Mouse (Mus musculus): ENCODE measurements at regions not wholly inside any gene's neighbourhood (a gene's known extent, or its start where the extent isn't known, plus 50 kb on each side); places are given as distances from the start of the nearest gene placed in this dataset.

- Histone ChIP-seq H3K4me1 (peaks cover 5% of the 10 kb centered on the region; the same call in 1 of the 2 replicates), H3K9me3 (replicated peaks) (no peaks in the 10 kb centered on the region), H3K27ac (no peak overlapping the region), H3K36me3 (no peaks in the 10 kb centered on the region), H3K4me3 (no peak overlapping the region), H3K27me3 (ENCODE audit: low read depth, poor library complexity, severe bottlenecking) (no peaks in the 10 kb centered on the region)
- no peak for DNase-seq (ENCODE audit: low spot score)
- WGBS = 69% methylated on average over 3 of the region's 3 CpGs
These were observed 177.2 kb upstream of the Pard3b start for GRCm38 (mm10) chr1:61461435-61461834.

- no peak for DNase-seq (ENCODE audit: low spot score)
- Histone ChIP-seq H3K27ac (no peak overlapping the region), H3K4me1 (no peaks in the 10 kb centered on the region), H3K9me3 (replicated peaks) (no peaks in the 10 kb centered on the region), H3K27me3 (ENCODE audit: low read depth, poor library complexity, severe bottlenecking) (no peaks in the 10 kb centered on the region), H3K36me3 (no peaks in the 10 kb centered on the region), H3K4me3 (no peak overlapping the region)
- 81% methylated on average over 5 of the region's 5 CpGs for WGBS
These were observed 167.9 kb upstream of the Pard3b start for GRCm38 (mm10) chr1:61470617-61471214.

- Histone ChIP-seq H3K4me3 (no peak overlapping the region), H3K9me3 (replicated peaks) (no peaks in the 10 kb centered on the region), H3K27ac (no peak overlapping the region), H3K4me1 (no peaks in the 10 kb centered on the region), H3K27me3 (ENCODE audit: low read depth, poor library complexity, severe bottlenecking) (no peaks in the 10 kb centered on the region), H3K36me3 (no peaks in the 10 kb centered on the region)
- no peak for DNase-seq (ENCODE audit: low spot score)
- WGBS = 89% methylated on average over 6 of the region's 6 CpGs
These were observed 166.6 kb upstream of the Pard3b start for GRCm38 (mm10) chr1:61471779-61472578.

- no peak for DNase-seq (ENCODE audit: low spot score)
These were observed 165.9 kb upstream of the Pard3b start for GRCm38 (mm10) chr1:61472579-61473242.

GRCm38 (mm10) chr1:61485459-61485858 is 153.2 kb upstream of the Pard3b start:
- 97% methylated on average over 3 of the region's 3 CpGs for WGBS

More at GRCm38 (mm10) chr1:61472579-61473242, 165.9 kb upstream of the Pard3b start:
- 86% methylated on average over 13 of the region's 13 CpGs for WGBS
- Histone ChIP-seq H3K4me1 (no peaks in the 10 kb centered on the region), H3K27me3 (ENCODE audit: low read depth, poor library complexity, severe bottlenecking) (no peaks in the 10 kb centered on the region), H3K9me3 (replicated peaks) (no peaks in the 10 kb centered on the region), H3K27ac (no peak overlapping the region), H3K36me3 (no peaks in the 10 kb centered on the region), H3K4me3 (no peak overlapping the region)

GRCm38 (mm10) chr1:61524886-61525285 is 113.7 kb upstream of the Pard3b start:
- no peak overlapping the region for H3K27ac ChIP-seq
- no peak for DNase-seq (ENCODE audit: low spot score)
- H3K4me3 ChIP-seq = no peak overlapping the region
- peaks cover 15% of the 10 kb centered on the region for H3K4me1 ChIP-seq
- 89% methylated on average over 1 of the region's 1 CpGs for WGBS
- H3K36me3 ChIP-seq = no peaks in the 10 kb centered on the region
- no peaks in the 10 kb centered on the region for H3K9me3 ChIP-seq (replicated peaks)
- no peaks in the 10 kb centered on the region for H3K27me3 ChIP-seq (ENCODE audit: low read depth, poor library complexity, severe bottlenecking)

More at GRCm38 (mm10) chr1:61485459-61485858, 153.2 kb upstream of the Pard3b start:
- Histone ChIP-seq H3K4me3 (no peak overlapping the region), H3K4me1 (no peaks in the 10 kb centered on the region), H3K36me3 (no peaks in the 10 kb centered on the region), H3K9me3 (replicated peaks) (no peaks in the 10 kb centered on the region), H3K27me3 (ENCODE audit: low read depth, poor library complexity, severe bottlenecking) (no peaks in the 10 kb centered on the region), H3K27ac (no peak overlapping the region)
- no peak for DNase-seq (ENCODE audit: low spot score)

- DNase-seq (ENCODE audit: low spot score) = no peak
- WGBS = 95% methylated on average over 8 of the region's 8 CpGs
- Histone ChIP-seq H3K9me3 (replicated peaks) (no peaks in the 10 kb centered on the region), H3K4me1 (peaks cover 23% of the 10 kb centered on the region), H3K27ac (no peak overlapping the region), H3K36me3 (no peaks in the 10 kb centered on the region), H3K27me3 (ENCODE audit: low read depth, poor library complexity, severe bottlenecking) (no peaks in the 10 kb centered on the region), H3K4me3 (no peak overlapping the region)
These were observed 112.7 kb upstream of the Pard3b start for GRCm38 (mm10) chr1:61525881-61526280.

GRCm38 (mm10) chr1:61528757-61529156 is 109.9 kb upstream of the Pard3b start:
- Histone ChIP-seq H3K9me3 (replicated peaks) (no peaks in the 10 kb centered on the region), H3K27me3 (ENCODE audit: low read depth, poor library complexity, severe bottlenecking) (no peaks in the 10 kb centered on the region), H3K27ac (no peak overlapping the region), H3K36me3 (no peaks in the 10 kb centered on the region), H3K4me3 (no peak overlapping the region), H3K4me1 (peaks cover 32% of the 10 kb centered on the region)
- DNase-seq (ENCODE audit: low spot score) = no peak
- 84% methylated on average over 15 of the region's 15 CpGs for WGBS

- Histone ChIP-seq H3K9me3 (replicated peaks) (no peaks in the 10 kb centered on the region), H3K4me1 (peaks cover 32% of the 10 kb centered on the region), H3K4me3 (no peak overlapping the region), H3K27me3 (ENCODE audit: low read depth, poor library complexity, severe bottlenecking) (no peaks in the 10 kb centered on the region), H3K36me3 (no peaks in the 10 kb centered on the region), H3K27ac (no peak overlapping the region)
- DNase-seq (ENCODE audit: low spot score) = no peak
- WGBS = 18% methylated on average over 3 of the region's 3 CpGs
These were observed 108.5 kb upstream of the Pard3b start for GRCm38 (mm10) chr1:61530166-61530565.

- H3K4me1 ChIP-seq = peaks cover 32% of the 10 kb centered on the region
- 43% methylated on average over 5 of the region's 5 CpGs for WGBS
- H3K4me3 ChIP-seq = no peak overlapping the region
- no peaks in the 10 kb centered on the region for H3K36me3 ChIP-seq
- no peak for DNase-seq (ENCODE audit: low spot score)
- H3K27ac ChIP-seq = peak overlapping the region; percentile 34; the same call in 1 of the 2 replicates
- H3K27me3 ChIP-seq (ENCODE audit: low read depth, poor library complexity, severe bottlenecking) = no peaks in the 10 kb centered on the region
- H3K9me3 ChIP-seq (replicated peaks) = no peaks in the 10 kb centered on the region
These were observed 107.1 kb upstream of the Pard3b start for GRCm38 (mm10) chr1:61531487-61531886.

GRCm38 (mm10) chr1:61540081-61540480 is 98.5 kb upstream of the Pard3b start:
- 88% methylated on average over 3 of the region's 3 CpGs for WGBS
- Histone ChIP-seq H3K27ac (no peak overlapping the region), H3K36me3 (no peaks in the 10 kb centered on the region), H3K9me3 (replicated peaks) (no peaks in the 10 kb centered on the region), H3K4me3 (no peak overlapping the region), H3K27me3 (ENCODE audit: low read depth, poor library complexity, severe bottlenecking) (no peaks in the 10 kb centered on the region), H3K4me1 (peaks cover 5% of the 10 kb centered on the region; the same call in 1 of the 2 replicates)
- DNase-seq (ENCODE audit: low spot score) = no peak

- Histone ChIP-seq H3K27ac (no peak overlapping the region), H3K36me3 (no peaks in the 10 kb centered on the region), H3K4me3 (no peak overlapping the region), H3K9me3 (replicated peaks) (no peaks in the 10 kb centered on the region), H3K27me3 (ENCODE audit: low read depth, poor library complexity, severe bottlenecking) (no peaks in the 10 kb centered on the region), H3K4me1 (peaks cover 5% of the 10 kb centered on the region; the same call in 1 of the 2 replicates)
- DNase-seq (ENCODE audit: low spot score) = no peak
- 93% methylated on average over 4 of the region's 4 CpGs for WGBS
These were observed 97.5 kb upstream of the Pard3b start for GRCm38 (mm10) chr1:61541166-61541565.
